Mouse (Mus musculus) lung, adult 2 months (tissue): ENCODE data around the gene Klhl9. TPM values are rescaled to one million over a fixed set of nuclear protein-coding genes. Genes with fewer than 3 reads are reported as not detected.

Experiments
- DNase-seq: peaks from one replicate; pipeline ENCODE4 v3.0.0; 2022
- H3K4me1 ChIP-seq: fragments of 200-500 bp; 2 replicates; pipeline ENCODE4 v1.6.1; 2011; ENCODE audit warnings: low read length; ENCODE audit not compliant: control insufficient read depth, insufficient read depth
- H3K4me3 ChIP-seq: fragments of 200-500 bp; replicated peaks from 2 replicates; pipeline ENCODE3; 2011; ENCODE audit warnings: low read depth, mild to moderate bottlenecking, control low read depth, low read length; ENCODE audit errors: extremely low read depth
- CTCF ChIP-seq: fragments of 200-500 bp; IDR thresholded peaks from 2 replicates; pipeline ENCODE4 v1.5.1; 2011; ENCODE audit warnings: mild to moderate bottlenecking, low read length, control low read depth; ENCODE audit not compliant: insufficient read depth
- POLR2A ChIP-seq: fragments of 200-500 bp; IDR thresholded peaks from 2 replicates; pipeline ENCODE4 v1.6.1; 2011; ENCODE audit warnings: low read depth, mild to moderate bottlenecking, control low read depth, low read length, borderline replicate concordance; ENCODE audit errors: extremely low read depth
- WGBS: fragments of 180-500 bp; shearing (Covaris S2); methylation state at CpG from one replicate; pipeline ENCODE4 v1.1.7; 2018; 5-methylcytosine and 5-hydroxymethylcytosine counted together
- polyA plus RNA-seq: library from polyadenylated mRNA; depleted of rRNA; stranded (reverse); fragments of >200 nt; gene quantifications from 2 replicates; pipeline ENCODE4 v1.2.3, GENCODE M21; 2012

Gene Klhl9
- polyA plus RNA-seq, 1 experiment: 19.7 TPM

DNA sequence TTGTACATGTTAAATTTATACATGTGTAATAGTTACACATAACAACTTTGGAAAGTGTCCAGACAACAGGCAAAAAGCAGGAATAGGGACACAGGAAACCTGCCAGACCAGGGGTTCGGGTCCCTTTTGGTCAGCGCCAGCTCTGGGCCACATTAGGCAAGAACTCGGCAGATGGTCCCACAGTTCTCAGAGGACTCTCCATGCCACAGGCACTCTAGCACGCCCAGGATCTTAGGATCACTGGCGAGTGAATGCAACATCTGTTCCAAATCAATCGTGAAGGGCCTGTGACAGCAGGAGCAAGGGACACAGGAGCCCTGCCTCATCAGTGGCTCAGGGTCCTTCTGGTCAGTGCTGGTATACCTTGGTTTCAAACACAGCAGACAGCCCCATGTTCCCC, 27.7 kb upstream of the Klhl9 start:
- DNase-seq: no peak
- TF ChIP-seq CTCF (no peak), POLR2A (no peak)
- Histone ChIP-seq H3K4me3 (no peak overlapping the region), H3K4me1 (no peaks in the 10 kb centered on the region)
- 67% methylated on average over 6 of the region's 6 CpGs for WGBS

DNA sequence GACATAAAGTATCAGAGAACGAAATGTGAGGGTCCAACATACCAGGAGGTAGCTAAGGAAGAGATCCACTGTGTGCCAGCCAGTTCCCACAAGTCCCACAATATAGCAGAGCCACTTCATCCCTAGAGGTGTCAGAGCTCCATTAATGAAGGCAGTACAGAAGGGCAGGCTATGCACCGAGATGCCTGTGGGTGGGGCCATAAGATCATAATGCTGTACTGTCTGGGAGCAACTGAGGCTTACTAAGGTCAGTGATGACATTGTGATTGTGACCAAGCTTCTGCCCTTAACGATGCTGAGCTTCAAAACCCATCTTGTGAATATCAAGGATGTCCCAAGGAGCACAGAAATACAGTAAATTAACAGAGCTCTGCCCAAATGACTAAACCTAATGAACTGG, 21.9 kb upstream of the Klhl9 start:
- H3K4me1 ChIP-seq: no peaks in the 10 kb centered on the region
- no peak overlapping the region for H3K4me3 ChIP-seq
- DNase-seq: no peak
- TF ChIP-seq CTCF (peak; percentile 37; the same call in 1 of the 2 replicates), POLR2A (no peak)
- WGBS: 63% methylated on average over 3 of the region's 3 CpGs

DNA sequence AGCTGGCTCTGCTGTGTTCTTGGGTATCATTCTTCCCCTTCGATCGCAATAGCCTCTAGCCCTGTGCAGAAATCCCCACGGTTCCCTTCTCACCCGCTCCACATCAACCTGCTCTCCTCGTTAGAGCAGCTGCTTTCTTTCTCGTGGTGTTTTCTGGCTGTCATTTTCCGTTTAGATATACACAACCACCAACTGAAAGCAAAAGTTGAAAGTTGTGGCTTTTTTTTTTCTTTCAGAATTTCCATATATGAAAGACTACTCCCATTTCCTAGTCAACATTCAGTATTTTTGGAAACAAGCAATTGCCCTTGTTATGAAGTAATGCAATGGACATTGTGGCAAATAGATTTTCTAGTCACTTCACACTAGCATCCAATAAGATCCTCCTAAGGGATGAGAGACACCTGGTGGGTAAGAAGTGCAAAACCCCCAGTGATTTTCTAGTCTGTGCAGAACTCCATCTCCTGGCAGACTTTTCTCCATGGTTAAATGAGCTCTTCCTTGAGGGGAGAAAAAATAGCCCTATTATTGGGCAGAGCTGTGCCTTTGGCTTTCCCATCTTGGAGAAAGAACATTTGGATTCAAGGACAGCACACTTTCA, 20.6 kb upstream of the Klhl9 start:
- Histone ChIP-seq H3K4me1 (no peaks in the 10 kb centered on the region), H3K4me3 (no peak overlapping the region)
- TF ChIP-seq CTCF: no peak
- TF ChIP-seq POLR2A: no peak
- DNase-seq: no peak
- WGBS: 60% methylated on average over 7 of the region's 7 CpGs

DNA sequence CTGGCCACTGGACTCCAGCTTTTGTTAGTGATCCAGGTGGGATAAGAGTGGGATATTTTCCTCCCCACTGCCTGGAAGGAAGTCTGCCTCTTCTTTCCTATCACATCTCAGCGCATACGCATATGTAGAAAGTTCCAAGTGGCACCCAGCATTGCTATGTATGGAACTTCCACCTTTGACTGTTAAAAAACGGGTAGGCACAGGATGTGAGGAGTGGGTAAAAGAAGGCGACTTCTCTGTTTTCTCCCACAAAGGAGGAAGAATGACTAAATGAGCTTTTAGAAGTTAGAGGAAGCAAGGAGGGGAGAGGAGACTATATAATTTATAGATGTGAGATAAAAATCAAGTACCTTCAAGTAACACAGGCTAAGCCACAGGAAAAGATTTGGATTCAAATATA, 19.2 kb upstream of the Klhl9 start:
- H3K4me3 ChIP-seq: no peak overlapping the region
- WGBS: 76% methylated on average over 4 of the region's 4 CpGs
- TF ChIP-seq CTCF (no peak), POLR2A (no peak)
- H3K4me1 ChIP-seq: no peaks in the 10 kb centered on the region
- no peak for DNase-seq

GRCm38 (mm10) chr4:88739036-88739435, 16.8 kb upstream of the Klhl9 start:
- 83% methylated on average over 6 of the region's 6 CpGs for WGBS
- DNase-seq: no peak
- H3K4me3 ChIP-seq: no peak overlapping the region
- TF ChIP-seq POLR2A: no peak
- no peak for TF ChIP-seq CTCF
- H3K4me1 ChIP-seq: no peaks in the 10 kb centered on the region

- Histone ChIP-seq H3K4me1 (no peaks in the 10 kb centered on the region), H3K4me3 (no peak overlapping the region)
- 0% methylated on average over 2 of the region's 2 CpGs for WGBS
- peak; percentile 91 for TF ChIP-seq CTCF
- TF ChIP-seq POLR2A: no peak
- DNase-seq: peak; percentile 74
Observed at GRCm38 (mm10) chr4:88738480-88738879, 16.2 kb upstream of the Klhl9 start.

GRCm38 (mm10) chr4:88727324-88727723, 5.1 kb upstream of the Klhl9 start:
- 2% methylated on average over 1 of the region's 1 CpGs for WGBS
- no peak for DNase-seq
- no peaks in the 10 kb centered on the region; the same call in 1 of the 2 replicates for H3K4me1 ChIP-seq

GRCm38 (mm10) chr4:88726727-88727126, 4.5 kb upstream of the Klhl9 start:
- no peaks in the 10 kb centered on the region; the same call in 1 of the 2 replicates for H3K4me1 ChIP-seq
- H3K4me3 ChIP-seq: no peak overlapping the region
- no peak for TF ChIP-seq CTCF
- TF ChIP-seq POLR2A: no peak
- 41% methylated on average over 6 of the region's 6 CpGs for WGBS
- DNase-seq: no peak

More at GRCm38 (mm10) chr4:88727324-88727723, 5.1 kb upstream of the Klhl9 start:
- H3K4me3 ChIP-seq: no peak overlapping the region
- no peak for TF ChIP-seq POLR2A
- peak; percentile 65 for TF ChIP-seq CTCF

GRCm38 (mm10) chr4:88723497-88724090, 1.3 kb upstream of the Klhl9 start:
- TF ChIP-seq POLR2A (no peak), CTCF (no peak)
- DNase-seq: no peak
- WGBS: 41% methylated on average over 8 of the region's 8 CpGs
- Histone ChIP-seq H3K4me3 (no peak overlapping the region), H3K4me1 (peaks cover 15% of the 10 kb centered on the region)

- 5% methylated on average over 1 of the region's 1 CpGs for WGBS
- H3K4me1 ChIP-seq: peaks cover 26% of the 10 kb centered on the region
- TF ChIP-seq CTCF (no peak), POLR2A (no peak)
- no peak for DNase-seq
- H3K4me3 ChIP-seq: no peak overlapping the region
Observed at GRCm38 (mm10) chr4:88718715-88719114, 3.5 kb downstream of the Klhl9 start.
